Mouse (Mus musculus) intestine, embryonic 14.5 days (tissue): ENCODE data around the gene Dusp1. TPM values are rescaled to one million over a fixed set of nuclear protein-coding genes. Genes with fewer than 3 reads are reported as not detected.
A peak's percentile ranks its signal among the peaks of the same experiment; 100 is the strongest.

Experiments
- ATAC-seq: fragments of 200-750 bp; cut with Nextera tagmentation; replicated peaks from 2 replicates; pipeline ENCODE4 v1.8.0; 2017; ENCODE audit warnings: low read depth, moderate number of reproducible peaks, moderate TSS enrichment, moderate library complexity; ENCODE audit not compliant: low FRiP score, low TSS enrichment
- DNase-seq: peaks from one replicate; pipeline ENCODE4 v3.0.0-alpha.2; 2018; ENCODE audit warnings: low spot score
- H3K27ac ChIP-seq: fragments of 300-500 bp; sonication (generic); 2 replicates; pipeline ENCODE4 v1.5.1; 2014; ENCODE audit warnings: low read depth, mild to moderate bottlenecking, control low read depth
- H3K27me3 ChIP-seq: fragments of 300-500 bp; sonication (generic); replicated peaks from 2 replicates; pipeline ENCODE4 v1.6.1; 2014; ENCODE audit warnings: low read length, control low read depth; ENCODE audit not compliant: control insufficient read depth, insufficient read depth
- H3K36me3 ChIP-seq: fragments of 300-500 bp; sonication (generic); 2 replicates; pipeline ENCODE4 v1.6.1; 2014; ENCODE audit warnings: low read length, control low read depth; ENCODE audit not compliant: control insufficient read depth, insufficient read depth
- H3K4me1 ChIP-seq: fragments of 300-500 bp; sonication (generic); replicated peaks from 2 replicates; pipeline ENCODE4 v1.6.1; 2014; ENCODE audit warnings: low read length, control low read depth, mixed read lengths; ENCODE audit not compliant: control insufficient read depth, insufficient read depth
- H3K4me2 ChIP-seq: fragments of 300-500 bp; sonication (generic); 2 replicates; pipeline ENCODE4 v1.6.1; 2014; ENCODE audit warnings: low read length
- H3K4me3 ChIP-seq: fragments of 300-500 bp; sonication (generic); 2 replicates; pipeline ENCODE4 v1.5.1; 2014; ENCODE audit warnings: low read depth, low read length, control low read depth, mixed read lengths
- H3K9ac ChIP-seq: fragments of 300-500 bp; sonication (generic); 2 replicates; pipeline ENCODE4 v1.6.1; 2014; ENCODE audit warnings: mild to moderate bottlenecking, low read length
- H3K9me3 ChIP-seq: fragments of 300-500 bp; sonication (generic); 2 replicates; pipeline ENCODE4 v1.6.1; 2016; ENCODE audit warnings: low read length, control low read depth; ENCODE audit not compliant: control insufficient read depth
- WGBS: fragments of 180-500 bp; shearing (Covaris S2); extraction: QIAGEN DNeasy Blood & Tissue Kit; methylation state at CpG from one replicate; pipeline ENCODE4 v1.1.7; 2014; 5-methylcytosine and 5-hydroxymethylcytosine counted together
- polyA plus RNA-seq: library from polyadenylated mRNA; unstranded; fragments of >200 nt; fragmentation: Nextera tagmentation; extraction: Ambion mirVana; gene quantifications from 2 replicates; pipeline ENCODE4 v1.2.1, GENCODE M21; 2014

The Dusp1 gene
- polyA plus RNA-seq, 1 experiment from 2014 or later: 17.0 TPM

DNA sequence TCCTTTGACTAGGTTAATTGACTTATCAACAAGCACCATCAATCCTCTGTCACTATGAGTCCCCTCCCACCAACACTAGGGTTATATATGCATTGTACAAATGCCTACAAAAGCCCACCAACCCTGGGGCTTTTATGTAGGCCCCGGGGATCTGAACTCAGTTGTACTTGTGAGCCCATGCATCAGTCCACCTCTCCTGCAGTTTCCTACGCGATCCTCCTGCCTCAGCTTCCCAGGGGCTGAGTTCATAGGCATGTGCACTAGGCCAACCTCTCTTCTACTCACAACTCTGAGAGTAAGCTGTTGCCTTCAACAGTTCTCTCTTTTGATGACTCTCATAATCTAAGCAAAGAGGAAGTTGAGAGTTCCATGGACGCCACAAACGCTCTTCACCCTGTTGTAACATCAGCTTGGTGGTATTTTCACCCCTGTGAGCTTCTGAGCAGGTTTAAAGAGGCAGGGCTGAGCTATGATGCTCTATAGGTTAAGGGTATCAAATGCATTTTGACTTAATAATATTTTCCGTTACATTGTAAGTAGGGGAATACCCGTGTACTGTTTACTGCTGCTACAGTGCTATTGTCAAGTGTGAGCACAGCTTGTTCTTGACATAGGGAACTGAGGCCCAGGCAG, 30.4 kb downstream of the Dusp1 start:
- DNase-seq: no peak
- Histone ChIP-seq H3K27ac (no peak overlapping the region), H3K4me2 (no peak overlapping the region), H3K4me1 (no peaks in the 10 kb centered on the region; the same call in 1 of the 2 replicates), H3K9ac (no peak overlapping the region), H3K27me3 (no peaks in the 10 kb centered on the region), H3K36me3 (no peaks in the 10 kb centered on the region), H3K9me3 (no peaks in the 10 kb centered on the region), H3K4me3 (no peak overlapping the region)
- ATAC-seq: no peak
- WGBS: 90% methylated on average over 7 of the region's 7 CpGs

DNA sequence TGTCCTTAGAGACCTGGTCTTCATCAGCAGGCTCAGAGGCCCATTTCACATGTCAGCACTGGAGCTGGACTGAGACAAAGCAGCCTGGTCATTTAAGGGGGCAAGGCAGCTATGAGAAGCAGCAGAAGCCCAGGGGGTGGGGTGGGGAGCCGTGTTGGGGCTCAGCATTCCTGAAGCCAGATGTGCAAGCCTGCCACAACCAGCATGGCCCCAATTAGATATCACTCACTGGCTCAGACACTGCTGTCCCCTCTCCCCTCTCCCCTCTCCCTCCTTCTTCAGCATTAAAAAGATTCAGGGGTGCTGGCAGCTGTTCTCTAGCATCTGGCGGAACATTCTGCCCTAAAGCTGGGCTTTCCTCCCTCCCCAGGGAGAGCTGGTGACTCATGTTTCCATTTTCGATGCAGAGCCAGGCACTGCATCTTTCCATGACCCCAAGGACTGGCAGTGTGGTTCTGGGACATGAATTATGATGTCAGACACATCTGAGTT, 31.3 kb downstream of the Dusp1 start:
- ATAC-seq (no peak), DNase-seq (no peak)
- 32% methylated on average over 3 of the region's 3 CpGs for WGBS
- H3K9ac ChIP-seq: no peak overlapping the region
- no peaks in the 10 kb centered on the region for H3K9me3 ChIP-seq
- H3K4me2 ChIP-seq: no peak overlapping the region
- H3K27ac ChIP-seq: peak overlapping the region; percentile 5; the same call in 1 of the 2 replicates
- no peaks in the 10 kb centered on the region for H3K27me3 ChIP-seq
- H3K4me3 ChIP-seq: no peak overlapping the region
- H3K4me1 ChIP-seq: no peaks in the 10 kb centered on the region; the same call in 1 of the 2 replicates
- no peaks in the 10 kb centered on the region for H3K36me3 ChIP-seq

- H3K36me3 ChIP-seq: no peaks in the 10 kb centered on the region
- no peaks in the 10 kb centered on the region; the same call in 1 of the 2 replicates for H3K4me1 ChIP-seq
- no peaks in the 10 kb centered on the region for H3K27me3 ChIP-seq
- no peak overlapping the region for H3K9ac ChIP-seq
- no peak for ATAC-seq
- no peak overlapping the region for H3K27ac ChIP-seq
- WGBS: 87% methylated on average over 5 of the region's 5 CpGs
- no peak for DNase-seq
- no peak overlapping the region for H3K4me2 ChIP-seq
- H3K4me3 ChIP-seq: no peak overlapping the region
- H3K9me3 ChIP-seq: no peaks in the 10 kb centered on the region
These were observed 32.1 kb downstream of the Dusp1 start for GRCm38 (mm10) chr17:26529791-26530241.

- Histone ChIP-seq H3K4me3 (no peak overlapping the region), H3K9me3 (no peaks in the 10 kb centered on the region), H3K9ac (no peak overlapping the region), H3K36me3 (no peaks in the 10 kb centered on the region), H3K27me3 (no peaks in the 10 kb centered on the region), H3K4me1 (no peaks in the 10 kb centered on the region; the same call in 1 of the 2 replicates), H3K27ac (no peak overlapping the region), H3K4me2 (no peak overlapping the region)
- WGBS: 91% methylated on average over 6 of the region's 6 CpGs
- ATAC-seq (no peak), DNase-seq (no peak)
These were observed 33.2 kb downstream of the Dusp1 start for GRCm38 (mm10) chr17:26528751-26529150.

GRCm38 (mm10) chr17:26527291-26527690, 34.6 kb downstream of the Dusp1 start:
- no peaks in the 10 kb centered on the region for H3K36me3 ChIP-seq
- no peak for ATAC-seq
- 92% methylated on average over 9 of the region's 9 CpGs for WGBS

GRCm38 (mm10) chr17:26525316-26525715, 36.6 kb downstream of the Dusp1 start:
- Histone ChIP-seq H3K4me1 (no peaks in the 10 kb centered on the region; the same call in 1 of the 2 replicates), H3K4me3 (no peak overlapping the region), H3K36me3 (no peaks in the 10 kb centered on the region), H3K9ac (no peak overlapping the region), H3K9me3 (no peaks in the 10 kb centered on the region), H3K27me3 (no peaks in the 10 kb centered on the region), H3K4me2 (no peak overlapping the region), H3K27ac (no peak overlapping the region)
- DNase-seq (no peak), ATAC-seq (no peak)
- WGBS: 68% methylated on average over 7 of the region's 7 CpGs

More at GRCm38 (mm10) chr17:26527291-26527690, 34.6 kb downstream of the Dusp1 start:
- Histone ChIP-seq H3K9ac (no peak overlapping the region), H3K27ac (no peak overlapping the region), H3K4me2 (no peak overlapping the region), H3K27me3 (no peaks in the 10 kb centered on the region), H3K4me3 (no peak overlapping the region), H3K9me3 (no peaks in the 10 kb centered on the region), H3K4me1 (no peaks in the 10 kb centered on the region; the same call in 1 of the 2 replicates)
- DNase-seq: no peak

GRCm38 (mm10) chr17:26524801-26525200, 37.1 kb downstream of the Dusp1 start:
- DNase-seq (no peak), ATAC-seq (no peak)
- Histone ChIP-seq H3K4me3 (no peak overlapping the region), H3K27me3 (no peaks in the 10 kb centered on the region), H3K9me3 (no peaks in the 10 kb centered on the region), H3K4me1 (no peaks in the 10 kb centered on the region), H3K9ac (no peak overlapping the region), H3K27ac (no peak overlapping the region), H3K4me2 (no peak overlapping the region), H3K36me3 (no peaks in the 10 kb centered on the region)
- WGBS: 77% methylated on average over 4 of the region's 4 CpGs

GRCm38 (mm10) chr17:26524316-26524715, 37.6 kb downstream of the Dusp1 start:
- Histone ChIP-seq H3K36me3 (no peaks in the 10 kb centered on the region), H3K4me3 (no peak overlapping the region), H3K4me1 (no peaks in the 10 kb centered on the region), H3K9ac (no peak overlapping the region), H3K27ac (no peak overlapping the region), H3K27me3 (no peaks in the 10 kb centered on the region), H3K9me3 (no peaks in the 10 kb centered on the region), H3K4me2 (no peak overlapping the region)
- DNase-seq: no peak
- no peak for ATAC-seq

DNA sequence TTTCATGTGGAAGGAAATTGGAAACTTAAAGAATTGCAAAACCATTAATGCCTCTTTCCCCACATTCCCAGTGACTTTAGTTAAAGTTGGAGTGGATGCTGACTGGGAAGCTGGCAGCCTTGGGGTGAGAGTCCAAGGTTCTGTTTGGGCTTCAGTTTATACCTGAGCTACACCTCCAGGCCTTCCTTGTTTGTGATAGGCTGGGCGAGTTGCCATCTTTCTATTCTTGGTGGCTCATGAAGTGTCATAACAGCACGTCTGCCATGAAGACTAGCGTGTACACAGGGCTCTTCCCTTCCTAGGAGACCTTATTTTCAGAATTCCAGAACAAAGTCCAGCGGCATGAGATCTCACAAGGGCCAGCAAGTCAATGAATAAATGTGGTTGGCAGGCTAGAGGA, 39.2 kb downstream of the Dusp1 start:
- H3K4me3 ChIP-seq: no peak overlapping the region
- H3K36me3 ChIP-seq: no peaks in the 10 kb centered on the region
- DNase-seq: no peak
- H3K4me1 ChIP-seq: no peaks in the 10 kb centered on the region
- no peak for ATAC-seq
- no peaks in the 10 kb centered on the region for H3K9me3 ChIP-seq
- H3K9ac ChIP-seq: no peak overlapping the region
- H3K4me2 ChIP-seq: no peak overlapping the region
- no peak overlapping the region for H3K27ac ChIP-seq
- no peaks in the 10 kb centered on the region for H3K27me3 ChIP-seq
- 60% methylated on average over 4 of the region's 4 CpGs for WGBS
